Mouse (Mus musculus) retina, adult 2 months (tissue): ENCODE measurements at regions not wholly inside any gene's neighbourhood (a gene's known extent, or its start where the extent isn't known, plus 50 kb on each side); places are given as distances from the start of the nearest gene placed in this dataset.

Experiments used
- DNase-seq: peaks from one replicate; pipeline ENCODE4 v3.0.0-alpha.2; 2012; ENCODE audit warnings: low read depth, low spot score

DNA sequence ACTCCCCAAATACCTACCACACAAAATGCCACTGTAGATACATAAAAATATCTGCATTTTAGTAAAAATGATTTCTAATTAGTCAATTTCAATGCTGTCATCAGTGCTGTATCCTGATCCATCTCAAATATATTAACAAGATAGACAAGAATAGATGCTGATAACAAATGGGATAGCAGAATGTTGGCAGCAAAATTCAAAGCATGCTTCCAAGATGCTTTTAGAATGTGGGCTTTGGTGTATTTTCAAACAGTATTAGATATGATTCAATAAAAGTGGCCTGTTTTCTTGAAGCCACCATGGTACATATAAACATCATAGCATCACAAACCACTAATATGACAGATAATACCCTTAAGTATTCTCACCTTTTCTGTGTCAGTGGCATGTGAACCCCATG, 597.6 kb downstream of the Cenpc1 start:
- no peak for DNase-seq

DNA sequence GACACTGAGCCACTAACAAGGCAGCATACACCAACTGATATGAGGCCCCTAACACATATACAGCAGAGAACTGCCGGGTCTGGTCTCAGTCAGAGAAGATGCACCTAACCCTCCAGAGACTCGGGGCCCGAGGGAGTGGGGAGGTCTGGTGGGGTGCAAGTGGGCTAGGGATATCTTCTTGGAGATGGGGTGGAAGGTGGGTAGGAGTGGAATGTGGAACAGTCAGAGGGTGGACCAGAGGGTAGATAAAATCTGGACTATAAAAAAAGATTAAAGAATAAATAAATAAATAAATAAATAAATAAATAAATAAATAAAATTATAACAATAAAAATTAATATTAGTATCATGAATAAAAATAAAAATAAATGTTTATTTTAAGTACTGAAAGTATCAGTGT, 598.2 kb downstream of the Cenpc1 start:
- no peak for DNase-seq
